Mouse (Mus musculus) intestine, embryonic 15.5 days (tissue): ENCODE data around the gene Kpna7. TPM values are rescaled to one million over a fixed set of nuclear protein-coding genes. Genes with fewer than 3 reads are reported as not detected.
"Not testable (repeated sequence)": the region's sequence is repeated elsewhere in the genome, so short reads cannot be mapped to it uniquely, and the experiment has no call there.

Source experiments
- ATAC-seq: fragments of 200-750 bp; cut with Nextera tagmentation; 2 replicates; pipeline ENCODE4 v1.8.0; 2017; ENCODE audit warnings: moderate TSS enrichment, moderate library complexity
- H3K27ac ChIP-seq: fragments of 300-500 bp; sonication (generic); 2 replicates; pipeline ENCODE4 v1.5.1; 2015; ENCODE audit warnings: mild to moderate bottlenecking, inconsistent platforms
- H3K27me3 ChIP-seq: fragments of 300-500 bp; sonication (generic); replicated peaks from 2 replicates; pipeline ENCODE4 v1.6.1; 2015; ENCODE audit warnings: inconsistent platforms
- H3K36me3 ChIP-seq: fragments of 300-500 bp; sonication (generic); 2 replicates; pipeline ENCODE4 v1.6.1; 2015; ENCODE audit warnings: inconsistent platforms
- H3K4me1 ChIP-seq: fragments of 300-500 bp; sonication (generic); replicated peaks from 2 replicates; pipeline ENCODE4 v1.6.1; 2015; ENCODE audit warnings: inconsistent platforms
- H3K4me2 ChIP-seq: fragments of 300-500 bp; sonication (generic); replicated peaks from 2 replicates; pipeline ENCODE4 v1.6.1; 2015; ENCODE audit warnings: mild to moderate bottlenecking, inconsistent platforms
- H3K4me3 ChIP-seq: fragments of 300-500 bp; sonication (generic); replicated peaks from 2 replicates; pipeline ENCODE4 v1.5.1; 2015; ENCODE audit warnings: inconsistent platforms
- H3K9ac ChIP-seq: fragments of 300-500 bp; sonication (generic); 2 replicates; pipeline ENCODE4 v1.6.1; 2015; ENCODE audit warnings: inconsistent platforms
- H3K9me3 ChIP-seq: fragments of 300-500 bp; sonication (generic); 2 replicates; pipeline ENCODE4 v1.6.1; 2016; ENCODE audit warnings: inconsistent platforms
- WGBS: fragments of 180-500 bp; shearing (Covaris S2); methylation state at CpG from one replicate; pipeline ENCODE4 v1.1.7; 2015; 5-methylcytosine and 5-hydroxymethylcytosine counted together
- polyA plus RNA-seq: library from polyadenylated mRNA; unstranded; fragments of >200 nt; fragmentation: Nextera tagmentation; extraction: Ambion mirVana; gene quantifications from 2 replicates; pipeline ENCODE4 v1.2.1, GENCODE M21; 2015

The Kpna7 gene
- polyA plus RNA-seq, 1 experiment from 2014 or later = 0.38 TPM

DNA sequence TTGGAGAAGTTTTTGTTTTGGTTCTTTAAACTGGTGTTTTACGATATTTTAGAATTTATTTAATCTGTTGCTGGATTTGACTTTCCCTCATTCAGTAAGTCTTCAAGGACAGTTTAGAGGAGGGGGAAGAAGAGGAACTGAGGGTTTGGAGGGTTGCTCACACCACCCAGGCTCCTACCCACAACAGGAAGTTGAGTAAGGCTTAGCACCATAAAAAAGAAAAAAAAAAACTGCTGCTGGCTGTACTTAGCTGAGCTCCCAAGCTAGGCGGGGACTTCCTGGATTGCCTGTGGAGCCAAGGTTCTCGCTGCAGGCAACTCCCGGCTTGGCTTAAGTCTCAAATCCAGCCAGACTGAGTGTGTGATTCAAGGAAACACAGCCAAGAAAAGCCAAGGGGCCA is 32.5 kb upstream of the Kpna7 start:
- Histone ChIP-seq H3K9me3 (no peaks in the 10 kb centered on the region), H3K27ac (peak overlapping the region; percentile 87), H3K9ac (no peak overlapping the region; the same call in 1 of the 2 replicates), H3K4me1 (peaks cover 23% of the 10 kb centered on the region), H3K4me3 (peak overlapping the region; percentile 82), H3K36me3 (no peaks in the 10 kb centered on the region), H3K27me3 (no peaks in the 10 kb centered on the region), H3K4me2 (peak overlapping the region; percentile 81)
- 18% methylated on average over 4 of the region's 4 CpGs for WGBS
- ATAC-seq = peak; percentile 67

DNA sequence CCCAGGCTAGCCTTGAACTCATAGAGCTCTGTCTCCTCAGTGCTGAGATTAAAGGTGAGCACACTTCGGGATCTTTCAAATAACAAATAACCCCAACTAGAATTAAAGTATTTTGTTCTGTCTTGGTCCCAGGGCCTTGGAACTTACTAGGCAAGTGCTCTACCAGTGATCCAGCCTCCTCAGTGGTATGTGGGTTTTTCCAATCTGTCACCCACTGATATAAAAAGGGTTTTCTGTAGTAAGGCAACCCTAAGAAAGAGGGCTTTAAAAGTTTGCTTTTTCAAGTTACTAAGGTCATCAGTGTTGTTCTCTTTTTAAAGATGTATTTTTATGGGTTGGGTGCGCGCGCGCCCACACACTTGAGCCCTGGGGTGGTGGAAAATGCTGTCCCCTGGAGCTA is 31.9 kb upstream of the Kpna7 start:
- H3K36me3 ChIP-seq = no peaks in the 10 kb centered on the region
- no peaks in the 10 kb centered on the region for H3K9me3 ChIP-seq
- 88% methylated on average over 5 of the region's 5 CpGs for WGBS
- no peak for ATAC-seq
- H3K27me3 ChIP-seq = no peaks in the 10 kb centered on the region
- no peak overlapping the region; the same call in none of the 2 replicates for H3K9ac ChIP-seq
- H3K4me3 ChIP-seq = peak overlapping the region; percentile 82
- H3K27ac ChIP-seq = peak overlapping the region; percentile 87
- H3K4me2 ChIP-seq = peak overlapping the region; percentile 81
- H3K4me1 ChIP-seq = peaks cover 23% of the 10 kb centered on the region

DNA sequence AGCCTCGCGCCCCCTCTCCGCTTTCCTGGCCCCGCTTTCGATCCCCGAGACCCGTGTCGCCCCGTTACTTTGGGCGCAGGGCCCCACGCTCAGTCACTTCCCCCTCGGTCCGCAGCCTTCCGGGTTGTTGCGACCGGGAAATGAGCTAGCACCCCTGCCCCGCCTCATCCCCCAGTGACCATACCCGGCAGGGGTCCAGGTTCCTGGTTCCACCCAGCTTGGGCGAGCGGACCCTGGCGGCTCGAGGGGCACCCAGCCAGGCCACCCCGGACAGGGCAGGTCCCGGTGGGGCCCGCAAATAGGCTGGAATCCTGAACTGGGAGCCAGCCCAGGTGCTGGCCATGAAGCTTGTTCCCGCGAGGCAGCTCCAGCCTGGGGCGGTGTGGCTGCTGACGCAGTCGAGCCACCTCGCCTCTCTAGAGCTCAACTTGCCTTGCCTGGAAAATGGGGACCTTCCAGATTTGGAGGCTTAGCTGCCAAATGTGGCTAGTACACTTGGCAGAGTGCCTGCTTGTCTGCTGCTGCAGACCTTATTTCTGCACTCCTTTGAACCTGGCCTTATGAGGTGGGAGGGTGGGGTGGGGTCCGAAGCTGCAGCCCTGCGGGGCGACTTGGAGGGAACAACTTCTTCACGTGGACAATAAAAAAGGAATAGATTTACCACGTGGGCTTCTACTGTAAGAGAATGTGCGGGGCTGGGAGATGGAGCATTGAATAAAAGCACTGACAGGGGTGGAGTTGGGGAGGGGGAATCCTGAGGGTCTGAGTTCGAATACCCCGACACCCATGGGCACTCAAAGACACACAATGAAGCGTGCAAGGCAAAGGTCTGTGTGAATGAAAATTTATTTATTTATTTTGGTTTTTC is 31.0 kb upstream of the Kpna7 start:
- H3K27me3 ChIP-seq = no peaks in the 10 kb centered on the region
- H3K4me2 ChIP-seq = peak overlapping the region; percentile 81
- H3K36me3 ChIP-seq = peaks cover 5% of the 10 kb centered on the region
- 11% methylated on average over 40 of the region's 40 CpGs for WGBS
- no peaks in the 10 kb centered on the region for H3K9me3 ChIP-seq
- peak overlapping the region; percentile 82 for H3K4me3 ChIP-seq
- peak overlapping the region; percentile 77 for H3K9ac ChIP-seq
- H3K4me1 ChIP-seq = peaks cover 23% of the 10 kb centered on the region
- ATAC-seq = peak; percentile 61
- H3K27ac ChIP-seq = peak overlapping the region; percentile 87

DNA sequence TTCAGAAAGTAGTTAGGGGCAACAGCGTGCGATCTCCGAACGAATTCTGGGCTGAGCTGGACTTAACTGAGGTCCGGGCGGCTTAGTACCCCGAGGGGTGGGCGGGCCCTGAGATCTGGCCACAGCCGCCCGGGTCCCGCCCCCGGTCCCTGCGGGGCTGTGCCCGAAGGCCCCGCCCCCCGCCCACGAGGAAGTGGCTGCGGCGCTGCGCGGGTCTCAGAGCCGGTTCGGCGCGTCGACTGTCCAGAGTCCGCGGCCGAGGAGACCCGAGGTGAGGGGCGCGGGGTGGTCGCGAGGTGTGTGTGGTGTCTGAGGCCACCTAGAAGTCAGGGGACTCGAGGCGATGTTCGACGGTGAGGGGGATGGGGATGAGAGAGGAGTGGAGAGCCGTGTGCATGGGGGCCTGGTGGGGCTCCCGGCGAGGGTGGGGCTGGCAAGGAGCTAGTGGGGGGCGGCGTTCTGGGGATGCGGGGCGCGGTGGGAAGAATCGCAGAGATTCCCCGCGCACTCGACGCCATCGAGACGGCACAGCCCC is 30.3 kb upstream of the Kpna7 start, which contains the start of gene Arpc1b:
Arpc1b (plus strand) TSS at position 145 of the 535 bp plus-strand sequence.
- Histone ChIP-seq H3K27ac (peak within 1 kb of the TSS; percentile 87), H3K4me1 (peaks cover 23% of the 10 kb centered on the region; the same call in 1 of the 2 replicates), H3K9ac (peak within 1 kb of the TSS; percentile 77), H3K27me3 (no peaks in the 10 kb centered on the region), H3K9me3 (no peaks in the 10 kb centered on the region), H3K36me3 (peaks cover 10% of the 10 kb centered on the region), H3K4me2 (peak within 1 kb of the TSS; percentile 81), H3K4me3 (peak within 1 kb of the TSS; percentile 82)
- ATAC-seq = peak; percentile 85
- WGBS = under 1% methylated on average over 53 of the region's 53 CpGs

DNA sequence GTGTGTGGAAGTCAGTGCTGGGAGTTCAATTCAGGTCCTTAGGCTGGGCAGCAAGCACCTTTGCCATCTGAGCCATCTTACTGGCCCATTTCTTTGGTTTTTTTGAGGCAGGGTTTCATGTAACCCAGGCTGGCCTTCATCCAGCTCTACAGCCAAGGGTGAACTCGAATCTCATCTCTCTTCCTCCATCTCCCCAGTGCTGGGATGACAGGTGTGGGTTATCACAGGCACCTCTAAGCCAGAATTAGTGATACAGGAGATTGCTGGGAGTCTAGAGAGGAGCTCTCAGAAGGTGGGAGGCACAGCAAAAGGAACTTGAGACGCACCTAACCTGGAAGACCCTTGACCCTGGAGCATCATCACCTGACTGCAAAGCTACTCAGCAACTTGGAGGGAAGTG is 29.6 kb upstream of the Kpna7 start:
- H3K4me1 ChIP-seq = peaks cover 23% of the 10 kb centered on the region; the same call in 1 of the 2 replicates
- H3K4me3 ChIP-seq = peak overlapping the region; percentile 82
- H3K36me3 ChIP-seq = peaks cover 14% of the 10 kb centered on the region
- no peaks in the 10 kb centered on the region for H3K9me3 ChIP-seq
- H3K27me3 ChIP-seq = no peaks in the 10 kb centered on the region
- peak overlapping the region; percentile 81 for H3K4me2 ChIP-seq
- H3K27ac ChIP-seq = peak overlapping the region; percentile 87; the same call in 1 of the 2 replicates
- H3K9ac ChIP-seq = peak overlapping the region; percentile 77; the same call in 1 of the 2 replicates
- WGBS = 31% methylated on average over 2 of the region's 2 CpGs
- ATAC-seq = no peak

DNA sequence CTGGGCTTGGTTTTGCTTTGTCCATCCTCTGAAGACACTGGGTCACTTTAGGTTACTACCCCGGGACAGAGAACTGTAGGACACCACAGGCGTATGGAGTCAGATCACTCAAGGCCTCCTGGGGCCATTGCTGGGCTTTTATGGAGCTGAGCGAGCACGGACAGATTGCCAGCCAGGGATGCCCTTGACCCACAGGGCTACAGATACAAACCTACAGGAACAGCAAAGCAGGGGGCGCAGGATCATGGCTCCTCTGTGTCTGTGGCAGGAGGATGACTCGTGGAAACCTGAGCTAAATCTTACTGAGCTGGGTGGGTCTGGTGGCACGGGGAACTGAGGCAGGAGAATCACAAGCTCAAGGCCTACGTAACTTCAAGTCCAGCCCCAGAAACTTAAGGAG is 28.7 kb upstream of the Kpna7 start:
- 78% methylated on average over 8 of the region's 8 CpGs for WGBS

DNA sequence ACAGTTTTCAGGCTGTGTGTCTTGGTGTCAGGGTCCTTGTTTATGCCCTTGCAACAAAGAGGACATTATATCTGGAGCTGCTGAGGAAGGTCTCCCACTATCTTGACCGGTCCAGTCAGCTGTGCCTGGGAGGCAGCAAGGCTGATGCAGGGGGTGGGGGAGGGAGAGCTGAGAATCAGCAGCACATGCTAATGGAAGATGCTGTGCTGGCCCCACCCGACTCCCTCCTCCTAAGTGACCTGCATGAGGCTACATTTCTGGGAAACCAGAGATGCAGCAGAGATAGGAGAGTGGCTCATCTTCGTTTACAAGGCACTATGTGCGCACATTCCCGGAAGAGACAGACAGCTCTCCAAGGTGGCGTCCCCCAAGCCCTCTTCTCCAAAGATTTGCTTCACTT is 26.6 kb upstream of the Kpna7 start:
- H3K36me3 ChIP-seq = peaks cover 27% of the 10 kb centered on the region
- no peak overlapping the region for H3K9ac ChIP-seq
- no peak overlapping the region for H3K4me3 ChIP-seq
- H3K4me1 ChIP-seq = 0 out of 2 replicates have a peak, but pooled peaks cover 8% of the 10 kb centered on the region
- no peak overlapping the region for H3K27ac ChIP-seq
- H3K9me3 ChIP-seq = no peaks in the 10 kb centered on the region
- WGBS = 81% methylated on average over 6 of the region's 6 CpGs
- no peak overlapping the region for H3K4me2 ChIP-seq
- no peaks in the 10 kb centered on the region for H3K27me3 ChIP-seq
- ATAC-seq = no peak

More for the DNA sequence above, 28.7 kb upstream of the Kpna7 start:
- no peak overlapping the region for H3K4me2 ChIP-seq
- H3K36me3 ChIP-seq = peaks cover 19% of the 10 kb centered on the region
- H3K27me3 ChIP-seq = no peaks in the 10 kb centered on the region
- H3K4me3 ChIP-seq = no peak overlapping the region
- ATAC-seq = no peak
- H3K9me3 ChIP-seq = no peaks in the 10 kb centered on the region
- peaks cover 18% of the 10 kb centered on the region; the same call in 1 of the 2 replicates for H3K4me1 ChIP-seq
- H3K9ac ChIP-seq = no peak overlapping the region
- H3K27ac ChIP-seq = no peak overlapping the region

DNA sequence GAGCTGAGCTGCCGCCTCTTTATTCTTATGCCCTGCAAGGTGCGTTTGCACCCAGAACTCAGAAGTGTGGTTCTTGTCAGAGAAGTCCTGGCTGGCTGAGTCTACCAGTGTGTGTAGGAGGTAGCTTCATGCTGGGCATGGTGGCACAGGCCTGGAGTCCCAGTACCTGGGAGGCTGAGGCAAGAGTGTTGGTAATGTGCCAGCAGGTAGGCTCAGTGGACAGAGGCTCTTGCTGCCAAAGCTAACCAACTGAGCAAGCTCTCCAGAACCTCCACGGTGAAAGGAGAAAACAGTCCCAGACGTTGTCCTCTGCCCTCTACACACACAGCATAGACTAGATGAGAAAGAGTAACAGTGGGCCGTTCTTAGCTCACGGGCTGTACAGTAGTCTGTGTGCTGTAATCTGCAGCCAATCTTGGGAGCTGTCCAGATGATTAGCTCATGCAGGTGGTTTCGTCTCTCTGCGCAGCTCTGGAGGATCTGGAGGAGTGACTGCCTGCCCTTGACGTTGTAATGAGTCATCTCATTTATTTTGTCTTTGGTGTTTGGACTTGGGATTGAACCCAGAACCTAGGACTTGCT is 22.0 kb upstream of the Kpna7 start:
- no peak for ATAC-seq
- 86% methylated on average over 9 of the region's 9 CpGs for WGBS
- Histone ChIP-seq H3K4me2 (no peak overlapping the region), H3K36me3 (peaks cover 42% of the 10 kb centered on the region), H3K27ac (no peak overlapping the region), H3K9ac (no peak overlapping the region), H3K9me3 (no peaks in the 10 kb centered on the region), H3K4me1 (no peaks in the 10 kb centered on the region), H3K27me3 (no peaks in the 10 kb centered on the region), H3K4me3 (no peak overlapping the region)

DNA sequence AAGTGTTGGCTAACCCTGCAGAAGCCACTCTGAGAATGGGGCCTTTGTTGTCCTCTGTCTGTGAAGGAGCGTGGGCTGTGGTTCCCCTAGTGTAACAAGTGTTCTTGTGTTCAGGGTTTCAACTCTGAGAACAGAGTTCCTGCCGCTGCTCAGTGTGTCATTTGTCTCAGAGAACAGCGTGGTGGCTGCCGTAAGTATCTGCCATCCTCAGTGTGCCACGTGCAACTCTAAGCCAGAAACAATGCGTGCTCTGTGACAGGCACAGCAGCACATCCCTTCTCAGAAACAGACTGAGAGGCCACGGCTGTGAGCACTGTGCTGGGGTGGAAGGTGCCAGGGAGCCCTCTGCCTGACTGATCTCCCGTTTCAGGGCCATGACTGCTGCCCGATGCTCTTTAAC is 20.5 kb upstream of the Kpna7 start:
- Histone ChIP-seq H3K9me3 (no peaks in the 10 kb centered on the region), H3K4me1 (no peaks in the 10 kb centered on the region), H3K4me2 (no peak overlapping the region), H3K36me3 (peaks cover 38% of the 10 kb centered on the region), H3K27me3 (no peaks in the 10 kb centered on the region), H3K4me3 (no peak overlapping the region), H3K9ac (no peak overlapping the region), H3K27ac (no peak overlapping the region)
- no peak; the same call in 1 of the 2 replicates for ATAC-seq
- WGBS = 87% methylated on average over 9 of the region's 9 CpGs

DNA sequence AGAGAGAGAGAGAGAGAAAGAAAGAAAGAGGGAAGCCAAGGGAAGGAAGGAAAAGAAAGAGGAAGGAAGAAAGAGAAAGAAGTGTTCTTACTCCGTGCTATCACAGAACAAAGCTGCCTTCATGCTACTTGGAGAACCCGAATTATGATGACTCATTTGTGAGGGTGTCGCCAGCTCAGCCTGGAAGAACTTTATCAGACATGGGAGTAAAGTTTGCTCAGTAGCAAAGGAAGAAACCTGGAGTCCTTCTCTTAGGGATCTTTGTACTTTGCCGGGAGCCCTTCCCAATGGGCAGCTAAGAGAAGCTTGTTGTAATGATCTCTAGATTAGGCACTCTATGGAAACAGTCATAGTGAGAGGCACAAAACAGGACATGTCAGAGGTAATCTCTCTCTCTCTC is 18.9 kb upstream of the Kpna7 start:
- WGBS = 68% methylated on average over 4 of the region's 4 CpGs

DNA sequence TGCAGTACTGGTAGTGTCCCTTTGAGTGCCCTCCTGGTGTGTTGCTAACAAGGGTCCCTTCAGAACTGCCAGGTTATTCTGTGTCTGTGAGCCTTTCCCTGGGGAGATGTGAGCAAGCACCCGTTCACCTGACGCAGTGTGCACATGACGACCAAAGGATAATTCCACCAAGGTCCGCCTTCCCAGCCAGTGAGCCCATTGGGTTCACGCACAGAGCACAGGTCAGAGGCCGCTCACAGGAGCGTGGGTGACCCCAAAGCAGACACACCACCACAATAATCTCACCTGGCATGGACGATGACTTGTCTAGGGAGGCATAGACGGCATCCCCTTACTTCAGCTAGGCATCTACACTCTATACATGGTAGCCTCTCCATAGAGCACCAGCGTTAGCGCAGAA is 17.6 kb upstream of the Kpna7 start:
- WGBS = 98% methylated on average over 11 of the region's 11 CpGs

More for the DNA sequence above, 18.9 kb upstream of the Kpna7 start:
- no peaks in the 10 kb centered on the region for H3K9me3 ChIP-seq
- peak; percentile 85 for ATAC-seq
- no peaks in the 10 kb centered on the region for H3K27me3 ChIP-seq
- H3K4me1 ChIP-seq = no peaks in the 10 kb centered on the region
- H3K27ac ChIP-seq = no peak overlapping the region
- H3K4me3 ChIP-seq = no peak overlapping the region
- H3K36me3 ChIP-seq = peaks cover 38% of the 10 kb centered on the region
- H3K4me2 ChIP-seq = no peak overlapping the region
- H3K9ac ChIP-seq = no peak overlapping the region

DNA sequence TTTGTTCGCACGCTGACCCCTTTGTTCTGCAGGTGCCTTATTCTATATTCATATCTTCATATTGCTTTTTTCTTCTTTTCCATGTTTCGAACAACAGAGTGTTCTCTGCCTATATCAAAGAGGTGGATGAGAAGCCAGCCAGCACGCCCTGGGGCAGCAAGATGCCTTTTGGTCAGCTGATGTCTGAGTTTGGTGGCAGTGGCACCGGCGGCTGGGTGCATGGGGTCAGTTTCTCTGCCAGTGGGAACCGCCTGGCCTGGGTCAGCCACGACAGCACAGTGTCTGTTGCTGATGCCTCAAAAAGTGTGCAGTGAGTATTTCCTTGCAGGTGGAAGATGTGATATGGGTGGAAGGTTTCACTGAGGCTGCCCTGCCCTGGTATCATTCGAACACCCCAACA is 17.1 kb upstream of the Kpna7 start:
- no peak for ATAC-seq
- Histone ChIP-seq H3K27me3 (no peaks in the 10 kb centered on the region), H3K4me1 (no peaks in the 10 kb centered on the region), H3K36me3 (peaks cover 50% of the 10 kb centered on the region), H3K4me3 (no peak overlapping the region), H3K4me2 (no peak overlapping the region), H3K9ac (no peak overlapping the region), H3K9me3 (no peaks in the 10 kb centered on the region), H3K27ac (no peak overlapping the region)
- WGBS = 95% methylated on average over 9 of the region's 9 CpGs

More for the DNA sequence above, 17.6 kb upstream of the Kpna7 start:
- peaks cover 47% of the 10 kb centered on the region for H3K36me3 ChIP-seq
- not testable (repeated sequence) for ATAC-seq, H3K4me3 ChIP-seq, H3K27ac ChIP-seq, H3K4me1 ChIP-seq, H3K4me2 ChIP-seq, H3K27me3 ChIP-seq, H3K9ac ChIP-seq, H3K9me3 ChIP-seq
